Mouse (Mus musculus): ENCODE measurements around the gene Gm14137. TPM values are rescaled to one million over a fixed set of nuclear protein-coding genes. Genes with fewer than 3 reads are reported as not detected.

Gene Gm14137
- total RNA-seq, 4 experiments from 2014 or later = not detected

- DNase-seq (ENCODE audit: low spot score) = peak; percentile 78
Measured at GRCm38 (mm10) chr2:119172862-119173576, 1.3 kb upstream of the Gm14137 start.

DNA sequence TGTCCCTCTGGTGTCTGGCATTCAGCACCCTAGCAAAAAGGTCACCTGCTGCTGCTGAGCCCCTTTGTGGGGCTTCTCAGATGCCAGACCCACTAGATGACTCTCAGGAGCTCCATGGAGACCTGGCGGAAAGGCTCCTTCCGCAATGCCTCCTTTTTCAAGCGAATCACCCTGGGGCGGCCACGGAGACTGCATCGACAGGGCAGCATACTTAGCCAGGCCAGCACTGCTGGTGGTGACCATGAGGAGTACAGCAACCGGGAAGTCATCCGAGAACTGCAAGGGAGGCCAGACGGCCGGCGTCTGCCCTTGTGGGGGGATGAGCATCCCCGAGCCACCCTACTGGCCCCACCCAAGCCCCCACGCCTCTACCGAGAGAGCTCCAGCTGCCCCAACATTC is 557 bp downstream of the Gm14137 start:
- DNase-seq (ENCODE audit: low spot score) = no peak

DNA sequence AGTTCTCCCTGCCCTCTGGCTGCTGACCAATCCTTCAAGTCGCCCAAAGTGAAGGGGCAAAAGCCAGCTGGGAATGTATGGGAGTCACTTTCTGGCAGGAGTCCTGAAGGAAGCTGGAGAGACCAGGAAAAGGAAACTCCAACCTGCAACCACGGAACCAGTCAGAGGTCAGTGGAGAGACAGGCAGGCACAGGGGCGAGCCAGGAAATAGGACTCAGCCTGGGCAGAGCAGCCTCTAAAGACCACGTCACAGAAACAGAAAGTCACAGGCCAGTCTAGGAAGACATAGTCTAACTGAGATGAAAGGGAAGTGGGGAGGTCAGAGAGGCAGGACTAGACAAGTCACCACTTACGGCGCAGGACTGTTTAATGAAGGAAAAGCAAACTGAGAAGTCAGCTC is 1.3 kb downstream of the Gm14137 start:
- no peak for DNase-seq (ENCODE audit: low spot score)

DNA sequence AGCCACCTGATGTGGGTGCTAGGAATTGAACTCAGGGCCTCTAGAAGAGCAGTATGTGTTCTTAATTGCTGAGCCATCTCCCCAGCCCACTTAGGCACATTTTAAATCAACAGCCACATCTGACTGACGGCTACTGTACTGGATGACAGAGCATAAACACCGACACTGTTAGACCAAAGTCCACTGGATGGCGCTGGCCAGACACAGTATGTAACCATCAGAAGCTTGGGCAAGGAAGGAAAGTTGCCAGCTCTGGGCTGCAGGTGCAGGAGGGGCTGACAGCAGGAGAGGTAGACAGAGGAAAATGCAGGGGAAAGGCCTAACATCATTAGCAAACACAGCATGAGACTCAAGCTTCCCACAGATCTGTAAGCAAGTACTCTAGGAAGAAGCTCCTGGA is 2.5 kb downstream of the Gm14137 start:
- DNase-seq (ENCODE audit: low spot score) = no peak

- no peak for DNase-seq (ENCODE audit: low spot score)
Measured at GRCm38 (mm10) chr2:119177384-119177939, 3.2 kb downstream of the Gm14137 start.

DNA sequence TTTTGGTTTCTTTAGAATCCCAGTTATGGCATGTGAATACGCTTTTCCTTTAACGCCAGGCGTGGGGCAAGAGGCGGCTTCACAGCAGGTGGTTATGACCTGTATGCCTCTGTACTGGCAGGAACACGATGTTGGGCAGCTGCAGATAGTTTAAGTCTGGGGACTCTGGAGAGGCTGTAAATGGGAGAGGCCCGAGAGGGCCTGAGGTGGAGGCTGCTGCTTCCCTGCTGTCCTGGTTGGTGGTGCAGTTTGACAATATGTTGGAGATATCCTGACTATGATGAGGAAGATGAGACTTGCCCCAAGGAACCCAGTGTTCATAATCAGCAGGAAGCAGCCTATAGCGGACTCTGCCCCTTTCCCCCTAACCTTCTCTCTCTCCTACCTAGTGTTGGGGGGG is 8.6 kb downstream of the Gm14137 start:
- no peak for DNase-seq (ENCODE audit: low spot score)

- peak; percentile 86 for DNase-seq (ENCODE audit: low spot score)
Measured at GRCm38 (mm10) chr2:119189029-119189710, 14.9 kb downstream of the Gm14137 start.

- no peak for DNase-seq (ENCODE audit: low spot score)
Measured at GRCm38 (mm10) chr2:119190969-119191368, 16.7 kb downstream of the Gm14137 start.

- peak; percentile 28 for DNase-seq (ENCODE audit: low spot score)
Measured at GRCm38 (mm10) chr2:119194140-119194539, 19.8 kb downstream of the Gm14137 start.

DNA sequence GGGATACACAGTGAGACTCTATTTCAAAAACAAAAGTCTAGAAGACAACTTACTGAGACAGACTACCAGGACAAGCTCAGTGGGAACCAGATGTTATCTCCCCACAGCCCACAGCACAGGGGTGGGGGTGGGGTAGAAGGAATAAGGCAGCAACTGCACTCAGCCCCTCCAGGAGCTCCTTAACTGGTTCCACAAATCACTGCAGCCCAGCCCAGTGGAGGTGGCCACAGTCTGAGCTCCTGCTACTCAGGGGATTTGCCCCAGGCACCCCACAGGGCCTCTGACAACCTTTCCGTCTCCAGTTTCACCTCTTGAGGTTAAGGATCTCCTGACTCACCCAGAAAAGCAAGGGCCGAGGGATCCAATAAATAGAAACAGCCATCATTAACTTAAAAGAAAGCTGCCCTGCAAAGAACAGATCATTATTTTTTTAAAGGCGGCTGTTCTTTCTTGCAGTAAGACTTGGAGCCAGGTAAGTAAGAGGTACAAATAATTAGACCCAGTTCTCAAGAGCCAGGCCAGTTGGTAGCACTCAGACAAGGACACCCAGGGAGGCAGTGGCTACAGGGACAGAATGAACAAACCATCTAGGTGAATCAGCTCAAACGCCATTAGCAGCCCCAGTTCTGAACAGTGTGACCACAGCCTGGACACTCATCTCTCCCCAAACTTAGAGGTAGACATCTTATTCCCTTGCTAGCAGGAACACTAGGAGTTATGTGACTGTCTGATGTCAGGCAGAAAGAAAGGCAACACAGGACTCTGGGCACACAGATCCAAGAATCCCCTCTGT is 22.2 kb downstream of the Gm14137 start:
- no peak for DNase-seq (ENCODE audit: low spot score)

DNA sequence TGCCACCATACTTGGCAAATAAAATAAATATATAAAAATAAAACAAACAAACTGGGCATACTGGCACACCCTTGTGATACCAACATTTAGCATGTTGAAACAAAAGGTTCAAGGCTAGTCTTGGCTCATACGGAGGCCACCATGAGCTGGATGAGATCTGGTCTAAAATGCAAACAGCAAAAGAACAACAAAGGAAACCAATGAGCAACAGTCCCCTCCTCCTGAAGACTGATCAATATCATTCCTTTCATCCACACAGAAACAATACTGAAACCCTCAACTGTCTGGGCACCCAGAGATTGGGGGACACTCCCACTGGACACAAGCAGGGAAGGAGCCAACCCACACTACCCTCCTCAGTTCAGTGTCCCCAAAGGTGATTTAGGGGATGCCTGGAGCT is 23.2 kb downstream of the Gm14137 start:
- no peak for DNase-seq (ENCODE audit: low spot score)

DNA sequence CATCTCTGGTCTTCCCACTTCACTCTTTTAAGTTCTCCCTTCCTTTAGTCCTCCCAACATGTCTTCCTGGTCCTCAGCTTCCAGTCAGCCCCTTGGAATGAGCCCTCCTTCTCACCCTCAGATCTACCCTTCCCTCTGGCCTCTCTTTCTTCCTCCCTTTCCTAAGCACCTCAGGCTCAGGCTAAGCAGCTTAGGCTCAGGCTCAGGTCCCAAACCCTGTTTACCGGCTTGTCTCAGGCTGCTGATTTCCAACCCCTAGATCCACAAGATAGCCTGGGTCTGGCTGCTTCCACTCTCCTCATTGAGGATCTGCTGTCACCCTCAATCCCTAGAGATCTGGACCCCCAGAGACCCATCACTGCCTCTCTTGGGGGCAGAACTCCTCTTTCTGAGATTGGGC is 23.7 kb downstream of the Gm14137 start:
- no peak for DNase-seq (ENCODE audit: low spot score)

DNA sequence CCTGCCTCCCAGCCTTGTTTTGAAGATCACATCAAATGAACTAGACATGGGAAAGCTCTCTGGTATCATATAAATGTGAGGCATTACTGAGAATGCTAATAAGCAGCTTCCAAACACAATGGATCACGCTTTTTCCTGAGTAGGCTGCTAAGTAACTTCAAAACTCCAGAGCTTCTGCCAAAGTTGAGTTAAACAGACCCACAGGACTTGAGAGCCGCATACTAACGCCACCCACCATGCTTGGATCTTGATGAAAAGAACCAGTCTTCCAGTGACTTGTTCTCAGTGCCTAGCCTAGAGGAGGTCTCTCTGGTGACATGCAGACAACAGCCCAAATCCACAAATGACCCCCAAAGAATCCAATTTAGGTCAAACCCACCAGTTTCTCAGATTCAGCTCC is 24.6 kb downstream of the Gm14137 start:
- no peak for DNase-seq (ENCODE audit: low spot score)

GRCm38 (mm10) chr2:119202914-119203453 is 28.7 kb downstream of the Gm14137 start:
- DNase-seq (ENCODE audit: low spot score) = peak; percentile 32

DNA sequence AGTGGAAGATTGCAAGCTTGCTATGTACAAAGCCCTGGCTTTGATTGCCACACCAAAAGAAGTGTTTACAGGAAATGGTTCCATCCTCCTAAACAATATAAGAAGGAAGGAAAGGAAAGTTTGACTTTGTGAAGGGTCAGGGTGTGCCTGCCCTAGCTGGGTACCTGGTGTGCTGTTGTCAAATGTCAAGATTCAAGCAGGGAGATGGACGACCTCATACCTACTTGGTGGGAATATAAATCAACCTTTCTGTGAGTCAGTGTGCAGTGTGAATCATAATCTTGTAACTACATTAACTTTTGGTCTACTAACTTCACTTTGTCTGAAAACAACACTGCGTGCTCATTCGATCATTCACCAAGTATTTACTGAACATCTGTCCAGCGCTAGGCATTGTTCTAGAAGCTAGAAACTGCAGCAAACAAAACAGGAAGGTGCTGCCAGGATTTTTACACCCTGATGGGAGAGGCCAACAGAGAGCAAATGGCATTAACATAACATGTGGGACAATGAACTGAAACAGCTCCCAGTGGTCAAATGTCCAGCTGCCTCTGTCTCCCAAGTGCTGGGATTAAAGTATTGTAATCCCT is 29.7 kb downstream of the Gm14137 start:
- peak; percentile 24 for DNase-seq (ENCODE audit: low spot score)

DNA sequence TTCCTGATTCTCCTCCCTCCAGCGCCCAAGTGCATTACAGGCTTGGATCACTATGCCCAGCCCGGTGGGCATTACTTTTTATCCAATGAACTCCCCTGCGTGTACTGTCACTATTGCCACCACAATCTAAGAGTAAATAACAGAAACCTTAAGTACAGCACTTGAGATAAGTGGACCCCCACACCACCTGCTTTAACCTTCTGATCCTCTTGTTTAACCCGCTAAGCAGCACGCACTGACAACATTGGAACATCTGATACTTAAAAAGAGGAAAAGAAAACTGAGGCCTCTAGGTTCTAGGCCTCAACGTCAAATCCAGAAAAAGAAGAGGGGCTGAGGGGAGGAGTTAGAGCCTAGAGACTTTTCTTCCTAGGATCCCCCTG is 33.6 kb downstream of the Gm14137 start:
- DNase-seq (ENCODE audit: low spot score) = no peak

DNA sequence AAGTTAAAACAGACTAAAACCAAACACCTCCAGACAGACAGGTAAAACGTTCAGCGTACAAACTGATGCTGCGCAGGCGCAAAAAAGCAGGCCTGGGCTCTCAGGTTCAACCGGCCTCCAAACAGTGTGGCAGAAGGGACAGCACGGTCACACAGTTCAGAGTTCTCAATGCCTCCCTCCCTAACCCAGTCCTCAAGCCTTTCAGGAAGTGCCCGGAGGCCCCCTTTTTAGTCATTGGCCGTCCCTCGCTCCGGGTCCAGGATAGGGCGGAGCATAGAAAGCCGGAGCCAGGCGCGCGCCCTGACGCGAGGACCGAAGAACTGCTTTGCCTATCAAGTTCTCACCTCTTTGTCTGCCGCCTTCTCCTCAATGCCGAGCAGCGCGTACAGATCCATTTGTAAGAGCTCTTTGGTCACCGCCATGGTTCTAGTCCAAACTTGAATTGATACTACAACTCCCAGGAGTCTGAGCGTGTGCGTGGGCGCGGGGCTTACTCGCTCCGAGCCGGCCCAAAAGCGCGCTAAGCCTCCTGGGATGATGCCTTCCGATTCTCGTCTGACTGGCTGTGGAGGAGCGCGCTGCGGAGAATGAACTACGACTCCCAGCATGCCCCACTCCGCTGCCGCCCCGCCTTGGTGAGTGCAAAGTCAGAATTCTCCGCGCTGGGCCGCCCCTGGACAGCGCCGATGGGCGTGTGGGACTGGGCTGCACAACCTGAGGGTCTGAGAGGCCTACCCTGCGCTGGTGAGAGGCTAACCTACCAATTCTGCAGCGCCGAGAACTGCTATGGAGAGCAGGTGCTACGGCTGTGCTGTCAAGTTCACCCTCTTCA is 34.3 kb downstream of the Gm14137 start, which contains the start of the genes Zfyve19 and Dnajc17:
Gene Zfyve19 (plus strand): TSS at position 274 of the 832 bp plus-strand sequence.
Gene Dnajc17 (minus strand): TSS at position 452 of the 832 bp plus-strand sequence.
- peak; percentile 96 for DNase-seq (ENCODE audit: low spot score)

GRCm38 (mm10) chr2:119209176-119209507 is 34.8 kb downstream of the Gm14137 start:
- DNase-seq (ENCODE audit: low spot score) = no peak
